Mouse (Mus musculus) thymus, adult 2 months (tissue): Measurements from ENCODE around the gene Sptbn1. TPM values are rescaled to one million over a fixed set of nuclear protein-coding genes. Genes with fewer than 3 reads are reported as not detected.

Source experiments
- DNase-seq: peaks from one replicate; pipeline ENCODE4 v3.0.0; 2021
- H3K27ac ChIP-seq: fragments of 200-500 bp; 2 replicates; pipeline ENCODE4 v1.5.1; 2012; ENCODE audit warnings: low read length, control low read depth; ENCODE audit not compliant: control insufficient read depth, insufficient read depth
- H3K27me3 ChIP-seq: fragments of 200-500 bp; 2 replicates; pipeline ENCODE4 v1.6.1; 2012; ENCODE audit warnings: mild to moderate bottlenecking, low read length, moderate library complexity, mixed read lengths; ENCODE audit not compliant: control insufficient read depth, insufficient read depth
- H3K36me3 ChIP-seq: fragments of 200-500 bp; 2 replicates; pipeline ENCODE4 v1.6.1; 2012; ENCODE audit warnings: mild to moderate bottlenecking, low read length, moderate library complexity; ENCODE audit not compliant: control insufficient read depth, insufficient read depth
- H3K4me1 ChIP-seq: fragments of 200-500 bp; replicated peaks from 2 replicates; pipeline ENCODE4 v1.6.1; 2012; ENCODE audit warnings: low read length; ENCODE audit not compliant: control insufficient read depth, insufficient read depth
- H3K4me3 ChIP-seq: fragments of 200-500 bp; 2 replicates; pipeline ENCODE4 v1.5.1; 2012; ENCODE audit warnings: mild to moderate bottlenecking, low read length, control low read depth, moderate library complexity; ENCODE audit not compliant: control insufficient read depth, insufficient read depth
- CTCF ChIP-seq: fragments of 200-500 bp; IDR thresholded peaks from 2 replicates; pipeline ENCODE4 v1.5.1; 2012; ENCODE audit warnings: mild to moderate bottlenecking, control low read depth, low read length, moderate library complexity, borderline replicate concordance; ENCODE audit not compliant: control insufficient read depth, poor library complexity, insufficient read depth; ENCODE audit errors: extremely low read depth
- POLR2A ChIP-seq: fragments of 200-500 bp; IDR thresholded peaks from 2 replicates; pipeline ENCODE4 v1.6.1; 2012; ENCODE audit warnings: mild to moderate bottlenecking, low read length, control low read depth, moderate library complexity; ENCODE audit not compliant: control insufficient read depth, poor library complexity, insufficient read depth; ENCODE audit errors: extremely low read depth
- WGBS: fragments of 180-500 bp; shearing (Covaris S2); methylation state at CpG from one replicate; pipeline ENCODE4 v1.1.7; 2018; 5-methylcytosine and 5-hydroxymethylcytosine counted together
- polyA plus RNA-seq: library from polyadenylated mRNA; depleted of rRNA; stranded (reverse); fragments of >200 nt; gene quantifications from 2 replicates; pipeline ENCODE4 v1.2.3, GENCODE M21; 2012

Gene Sptbn1
- polyA plus RNA-seq, 1 experiment: 48.5 TPM

- Histone ChIP-seq H3K4me1 (no peaks in the 10 kb centered on the region), H3K27me3 (no peaks in the 10 kb centered on the region), H3K36me3 (peaks cover 77% of the 10 kb centered on the region), H3K4me3 (no peak overlapping the region), H3K27ac (no peak overlapping the region)
- TF ChIP-seq POLR2A: no peak
- TF ChIP-seq CTCF: no peak
- 93% methylated on average over 4 of the region's 4 CpGs for WGBS
- no peak for DNase-seq
Observed at GRCm38 (mm10) chr11:30131640-30132039, 136.3 kb downstream of the Sptbn1 start.

- no peak for TF ChIP-seq POLR2A
- no peak for TF ChIP-seq CTCF
- WGBS: 51% methylated on average over 7 of the region's 7 CpGs
- no peak for DNase-seq
- Histone ChIP-seq H3K4me3 (no peak overlapping the region), H3K27me3 (no peaks in the 10 kb centered on the region), H3K27ac (no peak overlapping the region), H3K4me1 (no peaks in the 10 kb centered on the region), H3K36me3 (peaks cover 65% of the 10 kb centered on the region)
Observed at GRCm38 (mm10) chr11:30129339-30129738, 138.6 kb downstream of the Sptbn1 start.

GRCm38 (mm10) chr11:30126840-30127239 is 141.1 kb downstream of the Sptbn1 start:
- TF ChIP-seq POLR2A (no peak), CTCF (no peak)
- H3K36me3 ChIP-seq: peaks cover 64% of the 10 kb centered on the region
- no peaks in the 10 kb centered on the region for H3K4me1 ChIP-seq
- DNase-seq: no peak
- no peaks in the 10 kb centered on the region for H3K27me3 ChIP-seq
- no peak overlapping the region for H3K4me3 ChIP-seq
- no peak overlapping the region for H3K27ac ChIP-seq
- 8% methylated on average over 1 of the region's 1 CpGs for WGBS

- Histone ChIP-seq H3K4me1 (no peaks in the 10 kb centered on the region), H3K27me3 (no peaks in the 10 kb centered on the region), H3K4me3 (no peak overlapping the region), H3K27ac (no peak overlapping the region), H3K36me3 (peaks cover 99% of the 10 kb centered on the region)
- no peak for DNase-seq
- 97% methylated on average over 4 of the region's 4 CpGs for WGBS
- TF ChIP-seq POLR2A (no peak), CTCF (no peak)
Observed at GRCm38 (mm10) chr11:30118038-30118437, 149.9 kb downstream of the Sptbn1 start.

- Histone ChIP-seq H3K36me3 (peaks cover 88% of the 10 kb centered on the region), H3K27ac (no peak overlapping the region), H3K27me3 (no peaks in the 10 kb centered on the region), H3K4me3 (no peak overlapping the region), H3K4me1 (no peaks in the 10 kb centered on the region)
- 89% methylated on average over 2 of the region's 2 CpGs for WGBS
- TF ChIP-seq POLR2A (no peak), CTCF (no peak)
- no peak for DNase-seq
Observed at GRCm38 (mm10) chr11:30113631-30114030, 154.3 kb downstream of the Sptbn1 start.

- WGBS: 97% methylated on average over 7 of the region's 7 CpGs
- H3K27me3 ChIP-seq: no peaks in the 10 kb centered on the region
- DNase-seq: no peak
- no peak overlapping the region for H3K4me3 ChIP-seq
- H3K4me1 ChIP-seq: no peaks in the 10 kb centered on the region
- no peak for TF ChIP-seq CTCF
- no peak for TF ChIP-seq POLR2A
- H3K36me3 ChIP-seq: peaks cover 71% of the 10 kb centered on the region
- H3K27ac ChIP-seq: no peak overlapping the region
Observed at GRCm38 (mm10) chr11:30110634-30111033, 157.3 kb downstream of the Sptbn1 start.

GRCm38 (mm10) chr11:30104177-30104576 is 163.8 kb downstream of the Sptbn1 start:
- H3K27me3 ChIP-seq: no peaks in the 10 kb centered on the region
- no peak overlapping the region for H3K4me3 ChIP-seq
- H3K27ac ChIP-seq: no peak overlapping the region
- H3K4me1 ChIP-seq: no peaks in the 10 kb centered on the region
- WGBS: 98% methylated on average over 10 of the region's 10 CpGs
- DNase-seq: no peak
- peaks cover 66% of the 10 kb centered on the region for H3K36me3 ChIP-seq
- TF ChIP-seq POLR2A: no peak
- no peak for TF ChIP-seq CTCF

GRCm38 (mm10) chr11:30102594-30102993 is 165.4 kb downstream of the Sptbn1 start:
- H3K4me1 ChIP-seq: no peaks in the 10 kb centered on the region
- 95% methylated on average over 2 of the region's 2 CpGs for WGBS
- peaks cover 67% of the 10 kb centered on the region for H3K36me3 ChIP-seq

More at GRCm38 (mm10) chr11:30102594-30102993, 165.4 kb downstream of the Sptbn1 start:
- Histone ChIP-seq H3K27me3 (no peaks in the 10 kb centered on the region), H3K4me3 (no peak overlapping the region), H3K27ac (no peak overlapping the region)
- TF ChIP-seq POLR2A: no peak
- TF ChIP-seq CTCF: no peak
- no peak for DNase-seq
